Mouse (Mus musculus): ENCODE measurements around the gene Cilp.

DNA sequence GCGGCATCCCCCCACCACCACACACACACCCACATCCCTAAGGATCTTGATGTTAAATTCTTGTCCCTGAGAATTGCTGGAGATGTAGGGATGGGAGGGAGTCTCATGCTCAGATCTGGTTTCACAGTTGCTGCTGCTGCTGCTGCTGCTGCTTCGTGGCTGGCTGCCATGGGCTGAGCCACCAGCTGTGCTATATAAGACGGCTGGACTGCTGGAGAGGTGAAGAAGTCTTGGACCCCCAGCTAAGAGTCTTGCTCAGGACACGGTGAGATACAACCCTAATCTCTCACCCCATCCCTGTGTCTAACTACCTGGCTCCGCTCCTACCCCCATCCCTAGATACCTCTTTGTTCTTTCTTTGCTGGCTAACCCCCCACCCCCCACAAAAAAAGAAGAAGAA is at the start of gene Cilp:
- TF ChIP-seq POLR2A (IDR thresholded peaks at IDR 0.05; ENCODE audit: insufficient read length, low read depth) (no peak), USF1 (IDR thresholded peaks at IDR 0.05; ENCODE audit: low read depth) (no peak), MAX (IDR thresholded peaks at IDR 0.05; ENCODE audit: low read depth) (no peak), POLR2AphosphoS2 (IDR thresholded peaks at IDR 0.05; ENCODE audit: insufficient read length, low read depth) (no peak), MYOD1 (IDR thresholded peaks at IDR 0.05; ENCODE audit: control insufficient read depth in 1 of 3, insufficient read length in 2 of 3, low read depth in 2 of 3) (peak in 2 of 3 experiments; percentile 12 to 24), MYOG (IDR thresholded peaks at IDR 0.05; ENCODE audit: control insufficient read depth in 1 of 3, insufficient read depth in 1 of 3, insufficient read length in 2 of 3, low read depth in 2 of 3) (peak in 1 of 3 experiments; percentile 15), TCF3 (IDR thresholded peaks at IDR 0.05; ENCODE audit: insufficient read length, low read depth) (no peak), TCF12 (IDR thresholded peaks at IDR 0.05; ENCODE audit: insufficient read depth, poor library complexity, severe bottlenecking) (no peak), E2F4 (IDR thresholded peaks at IDR 0.05; ENCODE audit: insufficient read depth) (no peak)

All from myocyte (in vitro differentiated cells).